ENCODE assay signal across 17 mouse cellular contexts in genomic region chr7:143105258-143105897, GRCm38 (mm10). TPM values are rescaled to one million over a fixed set of nuclear protein-coding genes. Genes with fewer than 3 reads are reported as not detected.
A peak's percentile ranks its signal among the peaks of the same experiment; 100 is the strongest.
DNase-seq lines count a peak whose midpoint lies in the region; ATAC-seq and TF ChIP-seq lines count a peak whose summit lies in the region.
"Had no signal": no experiment of that assay in that cellular context is flagged by ENCODE, and none has a peak within 500 bp of the region (broad histone marks: within the 10 kb centered on the region; RNA-seq: fewer than 3 reads in every experiment).

No protein-coding gene starts in this region.

- H3K79me2 ChIP-seq in MEL (ENCODE audit: control insufficient read depth, insufficient read depth, low read length, poor library complexity): no peaks in the 10 kb centered on the region

- no peak overlapping the region for H3K9ac ChIP-seq in kidney, embryonic 14.5 days (ENCODE audit: low read depth, low read length)
- H3K9ac ChIP-seq in MEL (ENCODE audit: control insufficient read depth, low read depth, low read length, poor library complexity, severe bottlenecking): peak overlapping the region; percentile 29; the same call in 1 of the 2 replicates
- H3K9ac ChIP-seq in kidney, embryonic 15.5 days: no peak overlapping the region
- H3K9ac ChIP-seq: hindbrain, embryonic 12.5 days; limb, embryonic 13.5 days; liver, embryonic 14.5 days; midbrain, embryonic 13.5 days had no signal

- no peak overlapping the region for H3K4me2 ChIP-seq in kidney, embryonic 14.5 days (replicated peaks; ENCODE audit: low read depth, low read length)
- no peak overlapping the region for H3K4me2 ChIP-seq in kidney, embryonic 15.5 days
- H3K4me2 ChIP-seq: hindbrain, embryonic 12.5 days; limb, embryonic 13.5 days; midbrain, embryonic 13.5 days had no signal

- TF ChIP-seq POLR2A in MEL (IDR thresholded peaks at IDR 0.05; ENCODE audit: control insufficient read depth in 1 of 2, insufficient read depth in 1 of 2, low read depth in 1 of 2, low read length in 2 of 2, poor library complexity in 1 of 2): no peak

- peak; percentile 68 for DNase-seq in kidney, adult 11 months
- DNase-seq in MEL (ENCODE audit: low read depth, low spot score): peak; percentile 72
- peak; percentile 62 for DNase-seq in lung, postnatal 25 days (ENCODE audit: low spot score)
- no peak for DNase-seq in cerebellum, postnatal 25 days
- DNase-seq: cerebellum, adult 2 months; gastrocnemius, postnatal 25 days; retina, postnatal 1 day had no signal

- peaks cover 29% of the 10 kb centered on the region for H3K27me3 ChIP-seq in kidney, embryonic 14.5 days (ENCODE audit: control insufficient read depth, insufficient read depth, low read length)
- peaks cover 0 to 1% of the 10 kb centered on the region in 2 experiments; a peak in 1 of 4 replicates for H3K27me3 ChIP-seq in MEL (ENCODE audit: control insufficient read depth in 1 of 2, insufficient read depth in 2 of 2, low read length in 2 of 2)
- peaks cover 56% of the 10 kb centered on the region for H3K27me3 ChIP-seq in kidney, embryonic 15.5 days

- TF ChIP-seq RAD21 in MEL (IDR thresholded peaks at IDR 0.05; ENCODE audit: low read depth, low read length): no peak

- WGBS in kidney, embryonic 14.5 days: 65% methylated on average over 11 of the region's 11 CpGs
- 61% methylated on average over 11 of the region's 11 CpGs for WGBS in kidney, embryonic 15.5 days

- TF ChIP-seq EP300 in MEL (IDR thresholded peaks at IDR 0.05; ENCODE audit: low read depth in 1 of 2, low read length in 2 of 2): peak; percentile 85

- no peak for TF ChIP-seq CTCF in MEL (IDR thresholded peaks at IDR 0.05 in 2 of 3, conservative IDR thresholded peaks at IDR 0.05 in 1 of 3; ENCODE audit: control insufficient read depth in 1 of 3, insufficient read depth in 1 of 3, low read depth in 2 of 3, low read length in 3 of 3, poor library complexity in 1 of 3, severe bottlenecking in 1 of 3)

- no peak for ATAC-seq in kidney, embryonic 14.5 days (ENCODE audit: low FRiP score, low TSS enrichment)
- no peak for ATAC-seq in kidney, embryonic 15.5 days (replicated peaks; ENCODE audit: low FRiP score)
- no peak for ATAC-seq in megakaryocyte progenitor cell, adult 5-6 weeks (replicated peaks; ENCODE audit: poor library complexity)
- ATAC-seq: inflammation-experienced regulatory T-cells, adult 6 months; midbrain, embryonic 13.5 days had no signal

- no peaks in the 10 kb centered on the region for H3K9me3 ChIP-seq in kidney, embryonic 14.5 days (ENCODE audit: control insufficient read depth, low read length)
- H3K9me3 ChIP-seq in MEL (replicated peaks; ENCODE audit: insufficient read depth, low read length): no peaks in the 10 kb centered on the region
- no peaks in the 10 kb centered on the region for H3K9me3 ChIP-seq in kidney, embryonic 15.5 days (replicated peaks)
- H3K9me3 ChIP-seq: hindbrain, embryonic 12.5 days; limb, embryonic 13.5 days; midbrain, embryonic 13.5 days had no signal

- H3K4me1 ChIP-seq in kidney, embryonic 14.5 days (ENCODE audit: control insufficient read depth, insufficient read depth, low read length): peaks cover 13% of the 10 kb centered on the region
- H3K4me1 ChIP-seq in MEL (ENCODE audit: control insufficient read depth in 1 of 2, insufficient read depth in 2 of 2, low read length in 2 of 2): peaks cover 15 to 33% of the 10 kb centered on the region in 2 experiments
- H3K4me1 ChIP-seq in kidney, embryonic 15.5 days: peaks cover 36% of the 10 kb centered on the region

- no peak overlapping the region for H3K4me3 ChIP-seq in kidney, embryonic 14.5 days (ENCODE audit: low read length)
- peak overlapping the region; percentile 16 to 27; a peak in 3 of 4 replicates for H3K4me3 ChIP-seq in MEL (ENCODE audit: control insufficient read depth in 1 of 2, insufficient read depth in 1 of 2, low read depth in 2 of 2, low read length in 2 of 2)
- H3K4me3 ChIP-seq in kidney, embryonic 15.5 days (replicated peaks): no peak overlapping the region
- H3K4me3 ChIP-seq: hindbrain, embryonic 12.5 days; limb, embryonic 13.5 days; midbrain, embryonic 13.5 days had no signal

- H3K27ac ChIP-seq in kidney, embryonic 14.5 days (ENCODE audit: low read depth, low read length): no peak overlapping the region
- H3K27ac ChIP-seq in MEL (ENCODE audit: control insufficient read depth, low read depth, low read length): peak overlapping the region; percentile 64
- peak overlapping the region; percentile 25; the same call in 1 of the 2 replicates for H3K27ac ChIP-seq in kidney, embryonic 15.5 days
- H3K27ac ChIP-seq: hindbrain, embryonic 12.5 days; limb, embryonic 13.5 days; liver, embryonic 14.5 days; macrophage; midbrain, embryonic 13.5 days had no signal

- no peaks in the 10 kb centered on the region for H3K36me3 ChIP-seq in kidney, embryonic 14.5 days (ENCODE audit: control insufficient read depth, insufficient read depth, low read length)
- H3K36me3 ChIP-seq in MEL (ENCODE audit: control insufficient read depth in 1 of 2, insufficient read depth in 2 of 2, low read length in 2 of 2): peaks cover 0 to 23% of the 10 kb centered on the region in 2 experiments; a peak in 2 of 4 replicates
- H3K36me3 ChIP-seq in kidney, embryonic 15.5 days: no peaks in the 10 kb centered on the region
- H3K36me3 ChIP-seq: hindbrain, embryonic 12.5 days; limb, embryonic 13.5 days; midbrain, embryonic 13.5 days had no signal

TF ChIP-seq in MEL, 35 proteins besides CTCF, POLR2A, EP300 and RAD21:
- TF ChIP-seq MYC (IDR thresholded peaks at IDR 0.05; ENCODE audit: low read depth, low read length): no peak
- peak; percentile 36; the same call in 1 of the 2 replicates for TF ChIP-seq RCOR1 (IDR thresholded peaks at IDR 0.05; ENCODE audit: low read depth, low read length)
- no peak for TF ChIP-seq JUND (IDR thresholded peaks at IDR 0.05; ENCODE audit: low read depth, low read length)
- TF ChIP-seq TCF12 (IDR thresholded peaks at IDR 0.05; ENCODE audit: low read depth, low read length): peak; percentile 80
- peak; percentile 18; the same call in 1 of the 2 replicates for TF ChIP-seq TBP (IDR thresholded peaks at IDR 0.05; ENCODE audit: low read depth, low read length)
- TF ChIP-seq ELF1 (IDR thresholded peaks at IDR 0.05; ENCODE audit: low read depth, low read length): peak; percentile 83
- TF ChIP-seq SIN3A (IDR thresholded peaks at IDR 0.05; ENCODE audit: low read length): peak; percentile 62
- TF ChIP-seq ZNF384 (IDR thresholded peaks at IDR 0.05; ENCODE audit: low read depth, low read length): no peak
- TF ChIP-seq TAL1 (IDR thresholded peaks at IDR 0.05; ENCODE audit: low read length): peak; percentile 31; the same call in 1 of the 2 replicates
- TF ChIP-seq HCFC1 (IDR thresholded peaks at IDR 0.05; ENCODE audit: low read depth, low read length): 0 out of 2 replicates have a peak, but pooled peaks have one; percentile 43
- TF ChIP-seq MAFK (IDR thresholded peaks at IDR 0.05; ENCODE audit: borderline replicate concordance, low read depth, low read length): no peak
- peak; percentile 46; the same call in 1 of the 2 replicates for TF ChIP-seq MXI1 (IDR thresholded peaks at IDR 0.05; ENCODE audit: low read depth, low read length)
- peak; percentile 73 for TF ChIP-seq MYB (IDR thresholded peaks at IDR 0.05; ENCODE audit: low read depth, low read length)
- peak; percentile 74 for TF ChIP-seq ETS1 (IDR thresholded peaks at IDR 0.05; ENCODE audit: low read depth, low read length)
- TF ChIP-seq GATA1 (IDR thresholded peaks at IDR 0.05; ENCODE audit: low read depth, low read length): peak; percentile 86
- TF ChIP-seq BHLHE40 (IDR thresholded peaks at IDR 0.05; ENCODE audit: borderline replicate concordance, low read depth, low read length): no peak

RNA-seq across cellular contexts. Expression of gene Kcnq1, which starts 0.8 kb away (rescaled TPM):
- polyA plus RNA-seq in kidney, embryonic 14.5 days (2014; fragmentation: Nextera tagmentation; extraction: Ambion mirVana): 4.0 and 5.4 TPM in 2 replicates
- 0.85 and 0.96 TPM in 2 replicates for total RNA-seq in MEL (2012; rRNA removed)
- polyA plus RNA-seq in MEL (2012; ENCODE audit: insufficient read depth in 1 of 2, insufficient read length in 2 of 2, low read depth in 1 of 2, low replicate concordance in 2 of 2, missing spikeins in 1 of 2): under 1 TPM in 1 of 2 experiments, not detected in 1; 0.63 TPM
- polyA plus RNA-seq in kidney, embryonic 15.5 days (2015; fragmentation: Nextera tagmentation; extraction: Ambion mirVana): 5.8 and 6.5 TPM in 2 replicates
- not detected in 2 replicates for total RNA-seq in megakaryocyte progenitor cell, adult 5-6 weeks (2015)
- not detected in 2 replicates for total RNA-seq in megakaryocyte progenitor cell, adult 5-6 weeks (2017)
- total RNA-seq: neutrophil, adult 5-6 weeks had no signal

RNA-seq across cellular contexts. Expression of gene Trpm5, which starts 10.9 kb away (rescaled TPM):
- 4.4 and 4.9 TPM in 2 replicates for polyA plus RNA-seq in kidney, embryonic 14.5 days (2014; fragmentation: Nextera tagmentation; extraction: Ambion mirVana)
- 1.5 and 1.7 TPM in 2 replicates for total RNA-seq in MEL (2012; rRNA removed)
- 1 to 10 TPM in 1 of 2 experiments, not detected in 1; 1.9 TPM for polyA plus RNA-seq in MEL (2012; ENCODE audit: insufficient read depth in 1 of 2, insufficient read length in 2 of 2, low read depth in 1 of 2, low replicate concordance in 2 of 2, missing spikeins in 1 of 2)
- 7.1 and 8.2 TPM in 2 replicates for polyA plus RNA-seq in kidney, embryonic 15.5 days (2015; fragmentation: Nextera tagmentation; extraction: Ambion mirVana)
- total RNA-seq in megakaryocyte progenitor cell, adult 5-6 weeks (2015): not detected in 2 replicates
- total RNA-seq in megakaryocyte progenitor cell, adult 5-6 weeks (2017): not detected in 2 replicates
- total RNA-seq: neutrophil, adult 5-6 weeks had no signal
- polyA plus RNA-seq: macrophage had no signal

RNA-seq across cellular contexts. Expression of gene Tssc4, which starts 36.3 kb away (rescaled TPM):
- 74.4 and 95.1 TPM in 2 replicates for polyA plus RNA-seq in kidney, embryonic 14.5 days (2014; fragmentation: Nextera tagmentation; extraction: Ambion mirVana)
- 63.9 and 76.9 TPM in 2 replicates for total RNA-seq in MEL (2012; rRNA removed)
- polyA plus RNA-seq in MEL (2012; ENCODE audit: insufficient read depth in 1 of 2, insufficient read length in 2 of 2, low read depth in 1 of 2, low replicate concordance in 2 of 2, missing spikeins in 1 of 2): 10 to 100 TPM in 1 of 2 experiments, not detected in 1; 75.6 TPM
- 91.8 and 105 TPM in 2 replicates for polyA plus RNA-seq in kidney, embryonic 15.5 days (2015; fragmentation: Nextera tagmentation; extraction: Ambion mirVana)
- 18.7 and 23.5 TPM in 2 replicates for total RNA-seq in megakaryocyte progenitor cell, adult 5-6 weeks (2015)
- total RNA-seq in megakaryocyte progenitor cell, adult 5-6 weeks (2017): 26.8 and 33.7 TPM in 2 replicates

RNA-seq across cellular contexts. Expression of gene Cd81, which starts 52.8 kb away (rescaled TPM):
- polyA plus RNA-seq in kidney, embryonic 14.5 days (2014; fragmentation: Nextera tagmentation; extraction: Ambion mirVana): 477 and 494 TPM in 2 replicates
- total RNA-seq in MEL (2012; rRNA removed): 86.8 and 105 TPM in 2 replicates
- polyA plus RNA-seq in MEL (2012; ENCODE audit: insufficient read depth in 1 of 2, insufficient read length in 2 of 2, low read depth in 1 of 2, low replicate concordance in 2 of 2, missing spikeins in 1 of 2): 100 to 1,000 TPM in 1 of 2 experiments, not detected in 1; 133 TPM
- polyA plus RNA-seq in kidney, embryonic 15.5 days (2015; fragmentation: Nextera tagmentation; extraction: Ambion mirVana): 519 and 576 TPM in 2 replicates
- 118 and 140 TPM in 2 replicates for total RNA-seq in megakaryocyte progenitor cell, adult 5-6 weeks (2015)
- 121 and 181 TPM in 2 replicates for total RNA-seq in megakaryocyte progenitor cell, adult 5-6 weeks (2017)

Comparison
In these comparisons a context has a peak if more than half of its experiments do, and no peak if none do; other contexts are left out.
1. DNase-seq: peak in kidney, adult 11 months (single experiment), MEL (single experiment) and lung, postnatal 25 days (single experiment); none in cerebellum, postnatal 25 days (0 of 2).
2. H3K4me3 ChIP-seq: peak in MEL (2 of 2); none in kidney, embryonic 14.5 days (single experiment) and kidney, embryonic 15.5 days (single experiment).